Mouse (Mus musculus) activated CD4-positive, CD25-positive, alpha-beta regulatory T cell, adult 4 months (primary cell): Measurements from ENCODE around the gene Lmod3. TPM values are rescaled to one million over a fixed set of nuclear protein-coding genes. Genes with fewer than 3 reads are reported as not detected.

ENCODE experiments used
- polyA plus RNA-seq, 2 experiments: library from polyadenylated mRNA; unstranded; fragments of 100-300 nt; shearing (Covaris generic); gene quantifications; one replicate each; pipeline ENCODE4 v1.2.1; 2017

Lmod3 gene
- polyA plus RNA-seq, 2 experiments from 2014 or later, result not detected

Other genes with a start within 250 kb of the Lmod3 start
- under 1 TPM in 1 of 2 experiments, not detected in 1; 0.17 TPM for gene Fam19a4, start 192.3 kb downstream of the Lmod3 start, polyA plus RNA-seq
- 1 to 10 TPM; 6.5 to 7.4 TPM for gene Eogt, start 103.6 kb downstream of the Lmod3 start, polyA plus RNA-seq
- 10 to 100 TPM; 39.4 to 50.8 TPM for gene Tmf1, start 73.6 kb downstream of the Lmod3 start, polyA plus RNA-seq
- 10 to 100 TPM; 34.6 to 41.3 TPM for gene Uba3, start 47.1 kb downstream of the Lmod3 start, polyA plus RNA-seq
- 100 to 1,000 TPM; 185 to 248 TPM for gene Arl6ip5, start 42.1 kb downstream of the Lmod3 start, polyA plus RNA-seq